Mouse (Mus musculus) neural tube, embryonic 15.5 days (tissue): ENCODE data around the gene Agap3. TPM values are rescaled to one million over a fixed set of nuclear protein-coding genes. Genes with fewer than 3 reads are reported as not detected.

Source experiments
- ATAC-seq: fragments of 200-750 bp; cut with Nextera tagmentation; 2 replicates; pipeline ENCODE4 v1.8.0; 2017; ENCODE audit warnings: mild to moderate bottlenecking, moderate TSS enrichment, moderate library complexity; ENCODE audit not compliant: low FRiP score
- H3K27ac ChIP-seq: fragments of 300-500 bp; sonication (generic); replicated peaks from 2 replicates; pipeline ENCODE4 v1.5.1; 2015; ENCODE audit warnings: mild to moderate bottlenecking, inconsistent platforms
- H3K27me3 ChIP-seq: fragments of 300-500 bp; sonication (generic); replicated peaks from 2 replicates; pipeline ENCODE4 v1.6.1; 2015; ENCODE audit warnings: inconsistent platforms
- H3K36me3 ChIP-seq: fragments of 300-500 bp; sonication (generic); 2 replicates; pipeline ENCODE4 v1.6.1; 2015; ENCODE audit warnings: inconsistent platforms
- H3K4me1 ChIP-seq: fragments of 300-500 bp; sonication (generic); 2 replicates; pipeline ENCODE4 v1.6.1; 2015; ENCODE audit warnings: inconsistent platforms
- H3K4me2 ChIP-seq: fragments of 300-500 bp; sonication (generic); 2 replicates; pipeline ENCODE4 v1.6.1; 2015; ENCODE audit warnings: inconsistent platforms, mild to moderate bottlenecking, moderate library complexity
- H3K4me3 ChIP-seq: fragments of 300-500 bp; sonication (generic); replicated peaks from 2 replicates; pipeline ENCODE4 v1.5.1; 2015; ENCODE audit warnings: mild to moderate bottlenecking, inconsistent platforms
- H3K9ac ChIP-seq: fragments of 300-500 bp; sonication (generic); replicated peaks from 2 replicates; pipeline ENCODE4 v1.6.1; 2015; ENCODE audit warnings: mild to moderate bottlenecking, inconsistent platforms
- H3K9me3 ChIP-seq: fragments of 300-500 bp; sonication (generic); replicated peaks from 2 replicates; pipeline ENCODE4 v1.6.1; 2016; ENCODE audit warnings: inconsistent platforms
- WGBS: fragments of 180-500 bp; shearing (Covaris S2); methylation state at CpG from one replicate; pipeline ENCODE4 v1.1.7; 2015; ENCODE audit warnings: mixed read lengths; 5-methylcytosine and 5-hydroxymethylcytosine counted together
- polyA plus RNA-seq: library from polyadenylated mRNA; unstranded; fragments of >200 nt; fragmentation: Nextera tagmentation; extraction: Ambion mirVana; gene quantifications from 2 replicates; pipeline ENCODE4 v1.2.1, GENCODE M21; 2015

Gene Agap3
- polyA plus RNA-seq, 1 experiment from 2014 or later = 101 TPM

DNA sequence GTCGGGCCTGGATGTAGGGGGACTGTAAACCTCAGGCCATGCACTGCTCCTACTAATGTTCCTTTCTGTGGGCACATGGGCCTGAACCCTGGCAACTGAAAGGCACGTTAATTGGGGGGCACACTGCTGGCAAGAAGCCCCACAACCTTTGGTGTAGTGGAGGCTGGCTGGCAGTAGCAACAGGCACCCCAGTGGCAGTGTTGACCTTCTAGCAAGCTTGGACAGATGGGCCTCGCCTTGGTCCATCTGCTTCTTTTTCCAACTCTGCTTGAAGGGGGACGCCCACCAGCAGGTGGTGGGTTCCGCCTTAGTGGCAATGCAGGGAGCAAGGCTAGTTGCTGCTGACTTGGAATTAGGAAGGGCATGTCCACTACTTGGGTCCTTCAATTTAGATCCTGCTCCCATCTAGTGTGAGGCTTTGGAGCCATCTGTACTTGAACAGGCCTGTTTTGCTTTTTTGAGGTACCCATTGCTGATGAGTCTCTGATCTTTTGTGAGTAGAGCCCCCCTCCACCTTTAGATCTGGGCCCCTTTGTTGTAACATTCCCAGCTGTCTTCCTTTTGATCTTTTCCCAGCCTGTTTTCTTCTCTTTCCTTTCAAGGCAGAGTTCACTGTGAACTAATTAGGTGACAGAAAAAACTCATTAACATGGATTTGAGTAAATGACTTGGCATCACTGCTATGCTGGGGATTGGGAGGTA, 1.5 kb downstream of the Agap3 start:
- Histone ChIP-seq H3K9ac (peak overlapping the region; percentile 85), H3K4me2 (peak overlapping the region; percentile 91), H3K4me1 (peaks cover 53% of the 10 kb centered on the region), H3K27ac (peak overlapping the region; percentile 93), H3K4me3 (peak overlapping the region; percentile 85), H3K27me3 (0 out of 2 replicates have a peak, but pooled peaks cover 3% of the 10 kb centered on the region), H3K36me3 (peaks cover 5% of the 10 kb centered on the region; the same call in 1 of the 2 replicates), H3K9me3 (no peaks in the 10 kb centered on the region)
- 8% methylated on average over 5 of the region's 5 CpGs for WGBS
- ATAC-seq = no peak

DNA sequence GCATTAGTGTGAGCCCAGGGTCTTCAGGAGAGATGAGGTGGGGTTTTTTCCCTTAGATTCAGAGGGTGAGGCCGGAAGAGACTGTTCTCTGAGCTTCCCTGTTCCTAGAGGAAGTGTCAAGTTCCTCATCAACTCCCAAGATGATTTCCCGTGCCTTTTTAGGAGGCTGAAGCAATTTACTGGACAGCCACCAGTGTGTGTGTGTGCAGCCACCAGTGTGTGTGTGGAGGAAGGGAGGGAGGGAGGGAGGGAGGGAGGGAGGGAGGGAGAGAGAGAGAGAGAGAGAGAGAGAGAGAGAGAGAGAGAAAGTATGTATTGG, 2.0 kb downstream of the Agap3 start:
- peaks cover 5% of the 10 kb centered on the region; the same call in 1 of the 2 replicates for H3K36me3 ChIP-seq
- H3K4me2 ChIP-seq = peak overlapping the region; percentile 91
- H3K9me3 ChIP-seq = no peaks in the 10 kb centered on the region
- peak overlapping the region; percentile 85 for H3K4me3 ChIP-seq
- H3K9ac ChIP-seq = peak overlapping the region; percentile 85
- H3K4me1 ChIP-seq = peaks cover 52% of the 10 kb centered on the region
- H3K27ac ChIP-seq = peak overlapping the region; percentile 93; the same call in 1 of the 2 replicates
- H3K27me3 ChIP-seq = 0 out of 2 replicates have a peak, but pooled peaks cover under 1% of the 10 kb centered on the region
- 3% methylated on average over 2 of the region's 2 CpGs for WGBS
- no peak for ATAC-seq

DNA sequence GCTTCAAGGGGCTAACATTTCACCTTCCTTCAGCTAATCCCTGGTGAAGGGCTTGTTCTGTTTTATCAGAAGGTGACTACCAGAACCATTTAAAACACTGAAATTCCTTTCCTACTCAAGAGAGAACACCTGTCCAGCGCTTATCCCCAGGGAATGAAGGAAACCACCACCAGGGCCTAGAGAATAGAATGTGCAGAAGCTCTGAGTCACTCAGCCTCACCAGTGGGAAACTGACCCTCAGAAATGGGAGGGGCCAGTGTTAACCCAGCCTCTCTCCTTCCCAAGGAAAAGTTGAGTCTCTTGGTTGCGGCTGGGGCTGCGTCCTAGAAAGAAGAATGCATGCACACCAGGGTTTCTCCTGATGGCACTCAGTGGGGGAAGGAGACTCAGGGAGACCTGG, 3.1 kb downstream of the Agap3 start:
- Histone ChIP-seq H3K4me1 (peaks cover 53% of the 10 kb centered on the region), H3K27ac (no peak overlapping the region), H3K9ac (0 out of 2 replicates have a peak overlapping the region, but pooled peaks have one; percentile 14), H3K27me3 (no peaks in the 10 kb centered on the region), H3K9me3 (no peaks in the 10 kb centered on the region), H3K4me3 (0 out of 2 replicates have a peak overlapping the region, but pooled peaks have one; percentile 1), H3K4me2 (peak overlapping the region; percentile 91), H3K36me3 (peaks cover 5% of the 10 kb centered on the region; the same call in 1 of the 2 replicates)
- no peak for ATAC-seq
- 58% methylated on average over 3 of the region's 3 CpGs for WGBS

DNA sequence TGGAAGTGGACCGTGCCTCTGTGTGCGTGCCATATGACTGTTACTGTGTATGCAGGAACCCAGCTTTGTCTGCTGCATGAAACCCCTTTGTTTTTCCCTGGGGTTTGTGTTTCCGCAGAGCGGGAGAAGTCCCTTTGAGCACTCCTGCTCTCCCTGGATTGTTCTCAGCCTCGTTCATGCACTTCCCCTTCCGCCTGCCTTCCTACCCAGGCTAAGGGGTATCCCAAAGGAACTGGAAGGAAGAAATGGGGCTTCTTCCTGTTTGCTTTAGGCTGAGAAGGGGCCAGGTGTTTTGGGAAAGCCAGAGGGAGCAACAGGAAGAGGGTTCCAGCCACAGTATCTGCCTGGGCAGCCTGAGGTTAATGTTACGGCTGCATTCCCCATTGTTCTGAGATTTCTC, 3.6 kb downstream of the Agap3 start:
- peak overlapping the region; percentile 91 for H3K4me2 ChIP-seq
- H3K36me3 ChIP-seq = peaks cover 5% of the 10 kb centered on the region; the same call in 1 of the 2 replicates
- peaks cover 56% of the 10 kb centered on the region for H3K4me1 ChIP-seq
- H3K4me3 ChIP-seq = no peak overlapping the region
- WGBS = 54% methylated on average over 7 of the region's 7 CpGs
- H3K27ac ChIP-seq = 0 out of 2 replicates have a peak overlapping the region, but pooled peaks have one; percentile 37
- 0 out of 2 replicates have a peak overlapping the region, but pooled peaks have one; percentile 14 for H3K9ac ChIP-seq
- no peak for ATAC-seq
- no peaks in the 10 kb centered on the region for H3K9me3 ChIP-seq
- no peaks in the 10 kb centered on the region for H3K27me3 ChIP-seq

DNA sequence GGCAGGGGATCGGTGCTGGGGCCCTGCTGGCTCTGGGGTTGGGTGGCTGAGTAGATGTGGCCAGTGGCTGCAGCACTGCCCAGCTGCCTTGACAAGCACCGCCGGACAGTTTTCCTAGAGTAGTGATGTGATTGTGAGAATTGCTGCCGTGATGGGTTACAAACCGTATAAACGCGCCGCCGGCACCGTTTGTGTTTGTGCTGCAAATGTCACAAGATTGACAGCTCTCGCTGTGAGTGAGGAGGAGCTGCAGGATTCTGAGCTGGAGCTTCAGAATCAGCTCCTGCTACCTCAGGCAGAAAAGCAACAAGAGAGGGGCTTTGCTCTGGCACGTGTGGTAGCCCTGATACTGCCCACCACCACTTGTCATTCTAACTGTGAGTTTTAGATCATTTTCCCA, 14.8 kb downstream of the Agap3 start:
- Histone ChIP-seq H3K4me2 (no peak overlapping the region), H3K36me3 (no peaks in the 10 kb centered on the region), H3K4me3 (no peak overlapping the region), H3K27me3 (no peaks in the 10 kb centered on the region), H3K4me1 (peaks cover 27% of the 10 kb centered on the region), H3K9me3 (no peaks in the 10 kb centered on the region), H3K9ac (no peak overlapping the region), H3K27ac (no peak overlapping the region)
- 61% methylated on average over 12 of the region's 12 CpGs for WGBS
- no peak for ATAC-seq

DNA sequence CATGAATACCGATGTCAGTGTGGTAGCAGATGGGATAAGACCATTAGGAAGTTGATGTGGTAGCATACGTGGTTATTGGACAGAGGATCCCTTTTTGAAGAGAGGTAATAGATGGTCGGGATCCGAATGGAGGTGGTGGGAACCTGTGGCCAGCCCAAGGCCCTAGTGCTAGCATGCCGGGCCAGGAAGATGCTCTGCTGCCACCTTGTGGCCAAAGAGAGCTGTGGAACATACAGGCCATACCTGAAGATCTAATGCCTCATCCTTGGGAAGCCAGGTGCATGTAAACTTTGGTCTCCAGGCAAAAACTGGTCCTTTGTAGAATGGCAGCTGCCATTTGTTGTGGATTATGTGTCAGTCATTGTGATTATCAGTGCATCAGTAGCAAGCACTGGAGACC, 18.6 kb downstream of the Agap3 start:
- Histone ChIP-seq H3K27ac (no peak overlapping the region), H3K36me3 (no peaks in the 10 kb centered on the region), H3K9ac (no peak overlapping the region), H3K4me1 (peaks cover 54% of the 10 kb centered on the region), H3K4me2 (no peak overlapping the region), H3K27me3 (0 out of 2 replicates have a peak, but pooled peaks cover 9% of the 10 kb centered on the region), H3K9me3 (no peaks in the 10 kb centered on the region), H3K4me3 (no peak overlapping the region)
- 12% methylated on average over 5 of the region's 5 CpGs for WGBS
- ATAC-seq = peak; percentile 51; the same call in 1 of the 2 replicates

DNA sequence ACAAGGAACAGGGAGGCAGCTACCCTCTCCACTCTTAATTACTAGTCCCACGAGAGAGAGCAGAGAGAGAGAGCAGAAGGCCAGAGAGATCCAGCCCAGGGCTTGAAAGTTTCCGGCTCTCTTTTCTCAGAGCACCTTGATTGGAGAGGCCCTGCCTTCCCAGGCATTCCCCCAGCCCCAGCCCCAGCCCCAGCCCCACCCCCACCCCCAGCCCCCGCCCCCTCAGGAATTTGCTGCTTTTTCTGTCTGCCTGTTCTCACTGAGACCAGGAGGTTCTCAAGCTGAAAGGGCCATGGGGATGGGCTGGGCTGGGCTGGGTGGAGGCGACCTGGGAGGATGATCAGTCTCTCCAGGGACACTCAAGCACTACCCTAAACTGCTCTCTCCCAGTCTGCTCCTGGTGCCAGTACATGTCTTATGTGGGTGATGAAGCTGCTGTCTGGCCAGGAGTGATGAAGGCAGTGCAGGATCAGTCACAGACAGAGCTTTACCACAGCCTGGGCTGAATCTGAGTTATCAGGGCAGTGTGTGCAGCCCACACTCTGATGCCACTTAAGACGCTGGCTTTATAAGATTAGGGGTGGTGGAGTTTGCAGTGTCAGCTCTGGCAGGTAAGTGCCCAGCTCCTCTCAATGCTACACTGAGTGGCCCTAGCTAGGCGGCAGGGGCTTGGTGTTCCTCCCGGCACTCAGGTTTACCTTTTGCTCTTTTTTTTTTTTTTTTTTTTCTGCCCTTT, 21.1 kb downstream of the Agap3 start:
- Histone ChIP-seq H3K27ac (no peak overlapping the region), H3K4me2 (no peak overlapping the region), H3K27me3 (0 out of 2 replicates have a peak, but pooled peaks cover 9% of the 10 kb centered on the region), H3K4me1 (peaks cover 56% of the 10 kb centered on the region), H3K9ac (no peak overlapping the region), H3K36me3 (peaks cover 13% of the 10 kb centered on the region), H3K4me3 (no peak overlapping the region), H3K9me3 (no peaks in the 10 kb centered on the region)
- ATAC-seq = no peak
- WGBS = 31% methylated on average over 6 of the region's 7 CpGs

DNA sequence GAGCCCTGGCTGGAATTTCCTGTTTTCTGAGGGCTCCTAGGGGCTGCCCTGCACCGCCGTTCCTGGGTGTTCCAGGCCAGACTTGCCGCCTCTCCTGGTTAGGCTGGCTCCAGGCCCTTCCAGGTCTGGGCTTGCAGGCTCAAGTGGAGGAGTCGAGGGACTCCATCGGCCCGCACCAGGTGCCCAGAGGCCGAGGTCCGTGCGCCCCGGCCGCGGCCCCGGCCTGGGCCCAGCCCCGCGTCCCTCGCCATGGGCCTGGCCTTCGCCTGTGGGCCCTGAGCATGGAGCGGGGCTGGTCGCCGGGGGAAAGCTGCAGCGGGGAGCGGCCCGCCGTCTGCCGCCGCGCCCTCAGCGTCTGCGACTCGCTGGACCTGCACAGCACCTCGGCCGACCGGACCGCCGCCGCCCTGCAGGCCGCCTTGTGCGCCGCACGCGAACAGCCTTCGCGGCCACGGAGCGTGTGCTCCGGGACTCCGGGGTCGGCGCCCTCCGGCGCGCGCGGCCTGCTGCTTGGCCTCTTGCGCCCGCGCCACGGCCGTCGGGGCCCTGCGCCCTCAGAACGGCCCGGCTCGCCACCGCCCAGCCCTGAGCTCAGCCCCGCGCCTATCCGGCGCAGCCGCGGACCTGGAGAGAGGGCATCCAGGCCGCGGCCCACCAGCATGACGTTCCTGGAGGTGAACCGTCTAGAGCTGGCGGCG, 22.2 kb downstream of the Agap3 start:
- 0 out of 2 replicates have a peak, but pooled peaks cover 9% of the 10 kb centered on the region for H3K27me3 ChIP-seq
- peaks cover 24% of the 10 kb centered on the region for H3K36me3 ChIP-seq
- WGBS = 8% methylated on average over 63 of the region's 77 CpGs
- peak overlapping the region; percentile 65 for H3K4me2 ChIP-seq
- H3K9ac ChIP-seq = peak overlapping the region; percentile 39
- H3K9me3 ChIP-seq = no peaks in the 10 kb centered on the region
- ATAC-seq = 0 out of 2 replicates have a peak, but pooled peaks have one; percentile 4
- peaks cover 53% of the 10 kb centered on the region for H3K4me1 ChIP-seq
- H3K27ac ChIP-seq = no peak overlapping the region
- H3K4me3 ChIP-seq = peak overlapping the region; percentile 37

DNA sequence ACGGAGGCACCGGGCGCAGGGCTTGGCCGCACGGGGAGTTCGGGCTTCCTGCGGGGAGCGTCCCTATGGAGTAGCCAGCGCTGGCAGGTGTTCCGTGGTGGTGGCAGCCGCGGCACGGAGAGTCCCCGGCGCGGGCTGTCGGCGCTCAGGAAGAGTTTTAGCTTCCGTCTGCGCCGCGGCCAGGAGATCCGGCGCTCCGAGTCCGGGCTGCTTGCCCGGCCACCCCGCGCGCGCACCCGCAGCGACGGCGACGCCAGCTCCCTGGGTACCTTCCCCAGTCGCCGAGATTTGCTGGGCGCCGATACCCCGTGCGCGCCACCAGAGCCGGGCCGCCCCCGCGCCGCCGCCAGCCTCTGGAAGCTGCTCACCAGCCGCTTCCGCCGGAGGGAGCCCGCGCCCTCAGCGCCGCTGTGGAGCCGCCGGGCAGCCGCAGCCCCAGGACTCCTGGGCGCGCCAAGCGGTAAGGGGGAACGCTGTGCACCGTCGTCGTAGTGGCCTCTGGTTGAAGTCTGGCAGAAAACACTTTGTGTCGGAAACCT, 22.8 kb downstream of the Agap3 start:
- WGBS = 4% methylated on average over 66 of the region's 67 CpGs
- H3K27ac ChIP-seq = no peak overlapping the region
- 0 out of 2 replicates have a peak, but pooled peaks have one; percentile 4 for ATAC-seq

DNA sequence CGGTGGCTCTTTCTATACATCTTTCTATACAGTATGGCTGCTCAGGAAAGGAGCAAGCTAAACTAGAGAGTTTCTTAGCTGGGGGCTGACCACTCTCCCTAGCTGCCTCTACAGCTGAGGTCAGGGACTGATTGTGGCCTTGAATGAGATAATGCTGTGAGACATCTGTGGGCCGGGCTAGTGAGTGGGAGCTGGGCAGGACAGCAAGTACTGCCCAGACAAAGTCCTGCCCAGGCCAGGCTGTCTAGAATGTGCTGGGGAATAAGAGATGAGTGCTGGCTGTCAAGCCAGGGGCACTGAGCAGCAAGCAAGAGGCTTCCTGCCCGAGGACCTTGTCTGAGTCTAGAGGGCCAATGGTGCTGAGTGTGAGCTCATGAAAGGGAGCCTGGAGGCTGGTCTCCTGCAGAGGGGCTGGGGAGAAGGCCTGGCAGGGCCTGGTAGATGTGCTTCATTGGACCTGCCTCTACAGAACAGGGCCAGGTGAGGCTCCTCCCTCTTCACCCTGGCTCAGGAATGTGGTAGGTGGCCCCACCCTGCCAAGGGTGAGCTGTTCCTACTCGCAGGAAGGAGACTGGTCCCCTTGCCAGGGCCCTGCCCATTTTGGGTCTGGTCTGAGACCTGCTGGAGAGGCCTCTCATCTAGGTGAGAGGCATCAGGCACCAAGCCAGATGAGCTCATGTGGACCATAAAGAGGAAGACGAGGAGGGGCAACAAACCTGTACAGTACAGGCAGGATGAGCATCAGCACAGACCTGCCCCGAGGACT, 23.7 kb downstream of the Agap3 start:
- H3K36me3 ChIP-seq = peaks cover 37% of the 10 kb centered on the region
- no peak overlapping the region for H3K9ac ChIP-seq
- no peak for ATAC-seq
- H3K4me1 ChIP-seq = peaks cover 44% of the 10 kb centered on the region
- no peaks in the 10 kb centered on the region for H3K9me3 ChIP-seq
- no peak overlapping the region for H3K4me3 ChIP-seq
- no peak overlapping the region for H3K27ac ChIP-seq
- peak overlapping the region; percentile 65 for H3K4me2 ChIP-seq
- 72% methylated on average over 6 of the region's 6 CpGs for WGBS
- H3K27me3 ChIP-seq = 0 out of 2 replicates have a peak, but pooled peaks cover 9% of the 10 kb centered on the region

More for the DNA sequence above, 22.8 kb downstream of the Agap3 start:
- H3K9ac ChIP-seq = peak overlapping the region; percentile 39
- no peaks in the 10 kb centered on the region for H3K9me3 ChIP-seq
- peaks cover 51% of the 10 kb centered on the region for H3K4me1 ChIP-seq
- peaks cover 29% of the 10 kb centered on the region for H3K36me3 ChIP-seq
- peak overlapping the region; percentile 37 for H3K4me3 ChIP-seq
- H3K4me2 ChIP-seq = peak overlapping the region; percentile 65
- H3K27me3 ChIP-seq = 0 out of 2 replicates have a peak, but pooled peaks cover 9% of the 10 kb centered on the region
